Mouse (Mus musculus) spleen, postnatal 0 days (tissue): ENCODE data around the gene A430005L14Rik. TPM values are rescaled to one million over a fixed set of nuclear protein-coding genes. Genes with fewer than 3 reads are reported as not detected.

Experiments
- polyA plus RNA-seq: library from polyadenylated mRNA; unstranded; fragments of >200 nt; fragmentation: Nextera tagmentation; extraction: Ambion mirVana; gene quantifications from 2 replicates; pipeline ENCODE4 v1.2.1, GENCODE M21; 2015

The A430005L14Rik gene
- 85.2 and 91.5 TPM in 2 replicates for polyA plus RNA-seq

DNA sequence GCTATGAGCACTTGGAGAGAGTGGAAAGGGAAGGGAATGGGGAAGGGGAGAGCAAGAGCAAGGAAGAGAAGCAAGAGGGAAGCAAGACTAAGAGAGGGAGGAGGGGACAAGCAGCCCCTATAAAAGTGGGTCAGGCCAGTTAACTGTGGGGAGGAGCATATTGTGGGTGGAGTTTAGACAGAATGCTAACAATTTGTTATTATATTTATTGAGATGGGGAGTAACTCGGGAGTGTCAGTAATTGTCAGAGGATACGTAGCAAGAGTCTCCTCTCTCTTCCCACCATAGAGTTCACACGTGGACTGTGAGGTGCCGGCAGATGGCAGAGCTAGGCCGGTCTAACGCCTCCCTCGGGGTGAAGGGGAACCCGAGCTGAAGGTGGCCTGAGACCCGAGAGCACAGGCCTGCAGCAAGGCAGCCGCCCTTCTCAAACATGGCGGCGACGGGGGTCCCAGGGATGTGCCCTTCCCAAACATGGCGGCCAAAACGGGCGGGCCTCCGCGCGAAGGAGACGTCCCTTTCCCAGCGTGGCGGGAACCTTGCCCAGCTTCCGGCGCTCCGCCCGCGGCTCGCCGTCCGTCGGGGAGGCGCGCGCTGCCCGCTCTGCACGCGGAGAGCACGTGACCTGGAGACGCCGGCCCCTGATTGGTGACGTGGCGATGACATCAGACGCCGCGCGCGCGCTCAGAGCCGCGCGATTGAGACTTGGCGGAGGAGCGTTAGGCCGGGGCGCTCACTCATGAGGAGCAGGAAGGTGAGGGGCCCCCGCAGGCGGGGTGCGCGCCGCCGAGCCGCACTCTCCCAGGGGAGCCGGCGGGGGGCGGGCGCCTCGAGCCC, at the start of gene A430005L14Rik:
A430005L14Rik (plus strand) TSS at position 669 of the 837 bp plus-strand sequence.

DNA sequence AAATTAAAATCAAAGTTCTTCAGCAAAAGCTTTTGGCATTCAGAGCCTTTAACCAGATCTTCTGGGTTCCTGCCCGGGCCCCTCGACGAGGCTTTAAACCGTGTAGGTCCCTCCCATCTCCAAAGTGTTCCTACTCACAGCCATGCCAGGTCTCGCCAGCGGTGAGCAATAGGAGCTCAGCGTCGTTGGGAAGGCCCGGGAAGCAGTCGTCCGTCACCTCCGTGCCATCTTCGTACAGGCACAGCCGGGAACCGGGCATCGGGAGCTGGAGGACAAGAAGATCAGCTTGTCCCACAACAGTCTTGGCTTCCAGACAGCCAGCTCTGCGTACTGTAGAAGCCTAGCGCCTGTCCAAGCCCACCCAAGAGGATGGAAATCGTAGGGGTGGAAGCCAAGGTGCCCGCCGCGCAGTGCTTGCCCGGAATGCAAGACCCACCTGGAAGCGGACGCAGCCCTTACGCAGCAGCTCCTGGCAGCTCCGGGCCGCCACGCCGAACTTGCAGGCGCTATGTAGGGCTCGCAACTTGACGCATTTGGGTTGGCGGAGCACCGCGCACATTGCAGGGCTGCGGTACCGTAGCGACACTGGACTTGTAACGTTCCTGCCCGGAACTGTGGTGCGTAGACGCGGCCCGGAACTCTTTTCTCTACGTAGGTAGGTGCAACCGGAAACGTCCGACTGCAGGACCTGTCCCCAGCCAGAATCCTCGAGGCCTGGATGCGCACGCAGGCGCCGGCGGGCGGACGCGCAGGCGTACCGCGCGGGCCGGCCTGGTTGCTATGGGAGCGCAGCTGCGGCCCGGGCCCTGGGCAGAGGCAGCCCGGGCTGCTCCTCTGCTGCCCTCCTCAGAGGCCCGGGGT, 17.6 kb downstream of the A430005L14Rik start, which contains the start of the genes Dffb and Cep104:
Dffb (minus strand) TSS at position 696 of the 861 bp plus-strand sequence.
Cep104 (plus strand) TSS at position 764 of the 861 bp plus-strand sequence.

Other genes with a start within 250 kb of the A430005L14Rik start
- gene Dffb, start 17.9 kb downstream of the A430005L14Rik start, polyA plus RNA-seq, result 10.0 and 12.8 TPM in 2 replicates
- gene Cep104, start 18.0 kb downstream of the A430005L14Rik start, polyA plus RNA-seq, result 6.7 and 7.2 TPM in 2 replicates
- 18.6 and 20.9 TPM in 2 replicates for gene Lrrc47, start 54.5 kb downstream of the A430005L14Rik start, polyA plus RNA-seq
- gene Smim1, start 69.0 kb downstream of the A430005L14Rik start, polyA plus RNA-seq, result 236 and 280 TPM in 2 replicates
- 0.06 and 0.10 TPM in 2 replicates for gene Ccdc27, start 85.4 kb downstream of the A430005L14Rik start, polyA plus RNA-seq
- 0.02 and 0.05 TPM in 2 replicates for gene Trp73, start 183.0 kb downstream of the A430005L14Rik start, polyA plus RNA-seq
- gene Wrap73, start 185.1 kb downstream of the A430005L14Rik start, polyA plus RNA-seq, result 29.9 and 30.1 TPM in 2 replicates
- gene Tprgl, start 203.4 kb downstream of the A430005L14Rik start, polyA plus RNA-seq, result 165 and 167 TPM in 2 replicates
- gene Megf6, start 213.5 kb downstream of the A430005L14Rik start, polyA plus RNA-seq, result 20.0 and 26.6 TPM in 2 replicates